Mouse (Mus musculus) embryonic facial prominence, embryonic 11.5 days (tissue): ENCODE measurements around the gene Cd180. TPM values are rescaled to one million over a fixed set of nuclear protein-coding genes. Genes with fewer than 3 reads are reported as not detected.

ENCODE experiments used
- ATAC-seq: fragments of 200-750 bp; cut with Nextera tagmentation; replicated peaks from 2 replicates; pipeline ENCODE4 v1.8.0; 2017; ENCODE audit warnings: low read depth; ENCODE audit not compliant: insufficient number of reproducible peaks, low FRiP score, low TSS enrichment
- DNase-seq: peaks from one replicate; pipeline ENCODE4 v3.0.0-alpha.2; 2015; ENCODE audit warnings: low spot score
- H3K27ac ChIP-seq: fragments of 300-500 bp; sonication (generic); replicated peaks from 2 replicates; pipeline ENCODE4 v1.5.1; 2014; ENCODE audit warnings: mild to moderate bottlenecking, low read depth, low read length, control low read depth
- H3K27me3 ChIP-seq: fragments of 300-500 bp; sonication (generic); 2 replicates; pipeline ENCODE4 v1.6.1; 2014; ENCODE audit warnings: mild to moderate bottlenecking, low read length, moderate library complexity, mixed read lengths; ENCODE audit not compliant: control insufficient read depth, insufficient read depth
- H3K36me3 ChIP-seq: fragments of 300-500 bp; sonication (generic); replicated peaks from 2 replicates; pipeline ENCODE4 v1.6.1; 2014; ENCODE audit warnings: low read depth, mild to moderate bottlenecking, low read length, moderate library complexity, mixed read lengths; ENCODE audit not compliant: control insufficient read depth, insufficient read depth
- H3K4me1 ChIP-seq: fragments of 300-500 bp; sonication (generic); 2 replicates; pipeline ENCODE4 v1.6.1; 2014; ENCODE audit warnings: low read length, mixed read lengths; ENCODE audit not compliant: control insufficient read depth, insufficient read depth
- H3K4me2 ChIP-seq: fragments of 300-500 bp; sonication (generic); 2 replicates; pipeline ENCODE4 v1.6.1; 2014; ENCODE audit warnings: low read depth, mild to moderate bottlenecking, control low read depth, low read length, moderate library complexity
- H3K4me3 ChIP-seq: fragments of 300-500 bp; sonication (generic); 2 replicates; pipeline ENCODE4 v1.5.1; 2014; ENCODE audit warnings: low read depth, low read length, control low read depth
- H3K9ac ChIP-seq: fragments of 300-500 bp; sonication (generic); replicated peaks from 2 replicates; pipeline ENCODE4 v1.6.1; 2014; ENCODE audit warnings: mild to moderate bottlenecking, control low read depth, low read length
- H3K9me3 ChIP-seq: fragments of 300-500 bp; sonication (generic); replicated peaks from 2 replicates; pipeline ENCODE4 v1.6.1; 2016; ENCODE audit warnings: mild to moderate bottlenecking, low read length, inconsistent platforms, mixed read lengths; ENCODE audit not compliant: control insufficient read depth
- WGBS: fragments of 180-500 bp; shearing (Covaris S2); extraction: QIAGEN DNeasy Blood & Tissue Kit; methylation state at CpG from one replicate; pipeline ENCODE4 v1.1.7; 2014; 5-methylcytosine and 5-hydroxymethylcytosine counted together
- polyA plus RNA-seq: library from polyadenylated mRNA; unstranded; fragments of >200 nt; fragmentation: Nextera tagmentation; extraction: Ambion mirVana; gene quantifications from 2 replicates; pipeline ENCODE4 v1.2.1, GENCODE M21; 2014

The Cd180 gene
- polyA plus RNA-seq, 1 experiment from 2014 or later = 0.38 TPM

GRCm38 (mm10) chr13:102749891-102750290 is 56.5 kb downstream of the Cd180 start:
- DNase-seq = no peak
- no peak overlapping the region for H3K4me3 ChIP-seq
- ATAC-seq = no peak
- no peaks in the 10 kb centered on the region; the same call in 1 of the 2 replicates for H3K36me3 ChIP-seq
- 92% methylated on average over 10 of the region's 10 CpGs for WGBS
- H3K9me3 ChIP-seq = no peaks in the 10 kb centered on the region
- no peaks in the 10 kb centered on the region for H3K4me1 ChIP-seq
- H3K27me3 ChIP-seq = no peaks in the 10 kb centered on the region
- no peak overlapping the region for H3K9ac ChIP-seq
- H3K27ac ChIP-seq = no peak overlapping the region
- no peak overlapping the region for H3K4me2 ChIP-seq

GRCm38 (mm10) chr13:102753714-102754556 is 60.6 kb downstream of the Cd180 start:
- 86% methylated on average over 19 of the region's 19 CpGs for WGBS
- H3K4me2 ChIP-seq = no peak overlapping the region
- no peaks in the 10 kb centered on the region for H3K4me1 ChIP-seq
- DNase-seq = no peak
- H3K27me3 ChIP-seq = no peaks in the 10 kb centered on the region
- H3K9ac ChIP-seq = no peak overlapping the region
- no peak overlapping the region for H3K27ac ChIP-seq
- H3K36me3 ChIP-seq = no peaks in the 10 kb centered on the region; the same call in 1 of the 2 replicates
- no peak for ATAC-seq
- H3K4me3 ChIP-seq = no peak overlapping the region
- H3K9me3 ChIP-seq = no peaks in the 10 kb centered on the region

GRCm38 (mm10) chr13:102755124-102755523 is 61.8 kb downstream of the Cd180 start:
- ATAC-seq (no peak), DNase-seq (no peak)
- no peak overlapping the region for H3K4me3 ChIP-seq
- 92% methylated on average over 8 of the region's 8 CpGs for WGBS
- H3K36me3 ChIP-seq = no peaks in the 10 kb centered on the region; the same call in 1 of the 2 replicates
- H3K27ac ChIP-seq = no peak overlapping the region
- H3K27me3 ChIP-seq = no peaks in the 10 kb centered on the region
- no peaks in the 10 kb centered on the region for H3K4me1 ChIP-seq
- H3K4me2 ChIP-seq = no peak overlapping the region
- H3K9me3 ChIP-seq = no peaks in the 10 kb centered on the region
- no peak overlapping the region for H3K9ac ChIP-seq

GRCm38 (mm10) chr13:102756071-102756470 is 62.7 kb downstream of the Cd180 start:
- no peaks in the 10 kb centered on the region for H3K36me3 ChIP-seq

GRCm38 (mm10) chr13:102758021-102758420 is 64.7 kb downstream of the Cd180 start:
- H3K4me1 ChIP-seq = no peaks in the 10 kb centered on the region
- H3K9me3 ChIP-seq = no peaks in the 10 kb centered on the region
- H3K4me3 ChIP-seq = no peak overlapping the region
- H3K27ac ChIP-seq = no peak overlapping the region
- no peak for ATAC-seq
- H3K4me2 ChIP-seq = no peak overlapping the region
- H3K36me3 ChIP-seq = no peaks in the 10 kb centered on the region
- no peak overlapping the region for H3K9ac ChIP-seq
- H3K27me3 ChIP-seq = no peaks in the 10 kb centered on the region
- 92% methylated on average over 6 of the region's 6 CpGs for WGBS
- DNase-seq = no peak

More at GRCm38 (mm10) chr13:102756071-102756470, 62.7 kb downstream of the Cd180 start:
- ATAC-seq (no peak), DNase-seq (no peak)
- no peaks in the 10 kb centered on the region for H3K27me3 ChIP-seq
- H3K4me1 ChIP-seq = no peaks in the 10 kb centered on the region
- H3K9ac ChIP-seq = no peak overlapping the region
- no peaks in the 10 kb centered on the region for H3K9me3 ChIP-seq
- WGBS = 89% methylated on average over 8 of the region's 8 CpGs
- no peak overlapping the region for H3K4me3 ChIP-seq
- H3K4me2 ChIP-seq = no peak overlapping the region
- no peak overlapping the region for H3K27ac ChIP-seq

- Histone ChIP-seq H3K27ac (no peak overlapping the region), H3K4me1 (no peaks in the 10 kb centered on the region), H3K36me3 (no peaks in the 10 kb centered on the region), H3K4me3 (no peak overlapping the region), H3K9me3 (no peaks in the 10 kb centered on the region), H3K4me2 (no peak overlapping the region), H3K27me3 (no peaks in the 10 kb centered on the region), H3K9ac (no peak overlapping the region)
- ATAC-seq (no peak), DNase-seq (no peak)
- 78% methylated on average over 9 of the region's 9 CpGs for WGBS
These were observed 68.1 kb downstream of the Cd180 start for GRCm38 (mm10) chr13:102761410-102761809.

- Histone ChIP-seq H3K9ac (no peak overlapping the region), H3K4me3 (no peak overlapping the region), H3K9me3 (no peaks in the 10 kb centered on the region), H3K27ac (no peak overlapping the region), H3K4me2 (no peak overlapping the region), H3K27me3 (no peaks in the 10 kb centered on the region), H3K4me1 (no peaks in the 10 kb centered on the region), H3K36me3 (no peaks in the 10 kb centered on the region)
- no peak for ATAC-seq
- no peak for DNase-seq
- WGBS = 90% methylated on average over 10 of the region's 10 CpGs
These were observed 68.8 kb downstream of the Cd180 start for GRCm38 (mm10) chr13:102762203-102762602.

GRCm38 (mm10) chr13:102764218-102764617 is 70.9 kb downstream of the Cd180 start:
- no peak for ATAC-seq
- 100% methylated on average over 1 of the region's 1 CpGs for WGBS
- H3K4me2 ChIP-seq = no peak overlapping the region
- DNase-seq = no peak
- H3K4me3 ChIP-seq = no peak overlapping the region
- no peaks in the 10 kb centered on the region for H3K9me3 ChIP-seq
- H3K36me3 ChIP-seq = no peaks in the 10 kb centered on the region
- H3K4me1 ChIP-seq = no peaks in the 10 kb centered on the region
- H3K9ac ChIP-seq = no peak overlapping the region
- no peak overlapping the region for H3K27ac ChIP-seq
- no peaks in the 10 kb centered on the region for H3K27me3 ChIP-seq
